Mouse (Mus musculus) hindbrain, embryonic 13.5 days (tissue): Measurements from ENCODE around the gene Stab2. TPM values are rescaled to one million over a fixed set of nuclear protein-coding genes. Genes with fewer than 3 reads are reported as not detected.

ENCODE experiments used
- ATAC-seq: fragments of 200-750 bp; cut with Nextera tagmentation; 2 replicates; pipeline ENCODE4 v1.8.0; 2017; ENCODE audit warnings: moderate TSS enrichment; ENCODE audit not compliant: low FRiP score
- H3K27ac ChIP-seq: fragments of 300-500 bp; sonication (generic); 2 replicates; pipeline ENCODE4 v1.5.1; 2015; ENCODE audit warnings: inconsistent platforms, mild to moderate bottlenecking, moderate library complexity
- H3K27me3 ChIP-seq: fragments of 300-500 bp; sonication (generic); 2 replicates; pipeline ENCODE4 v1.6.1; 2015; ENCODE audit warnings: mild to moderate bottlenecking, inconsistent platforms
- H3K36me3 ChIP-seq: fragments of 300-500 bp; sonication (generic); 2 replicates; pipeline ENCODE4 v1.6.1; 2015; ENCODE audit warnings: mild to moderate bottlenecking, inconsistent platforms
- H3K4me1 ChIP-seq: fragments of 300-500 bp; sonication (generic); replicated peaks from 2 replicates; pipeline ENCODE4 v1.6.1; 2015; ENCODE audit warnings: inconsistent platforms
- H3K4me2 ChIP-seq: fragments of 300-500 bp; sonication (generic); 2 replicates; pipeline ENCODE4 v1.6.1; 2015; ENCODE audit warnings: inconsistent platforms, mild to moderate bottlenecking, moderate library complexity
- H3K4me3 ChIP-seq: fragments of 300-500 bp; sonication (generic); 2 replicates; pipeline ENCODE4 v1.5.1; 2015; ENCODE audit warnings: mild to moderate bottlenecking, inconsistent platforms
- H3K9ac ChIP-seq: fragments of 300-500 bp; sonication (generic); 2 replicates; pipeline ENCODE4 v1.6.1; 2015; ENCODE audit warnings: mild to moderate bottlenecking, inconsistent platforms
- H3K9me3 ChIP-seq: fragments of 300-500 bp; sonication (generic); 2 replicates; pipeline ENCODE4 v1.6.1; 2016; ENCODE audit warnings: inconsistent platforms
- WGBS: fragments of 180-500 bp; shearing (Covaris S2); methylation state at CpG from one replicate; pipeline ENCODE4 v1.1.7; 2015; 5-methylcytosine and 5-hydroxymethylcytosine counted together
- polyA plus RNA-seq: library from polyadenylated mRNA; unstranded; fragments of >200 nt; fragmentation: Nextera tagmentation; extraction: Ambion mirVana; gene quantifications from 2 replicates; pipeline ENCODE4 v1.2.1, GENCODE M21; 2015

Stab2 gene
- polyA plus RNA-seq = 0.06 and 0.31 TPM in 2 replicates

- Histone ChIP-seq H3K4me1 (no peaks in the 10 kb centered on the region), H3K4me3 (no peak within 1 kb of the TSS), H3K27me3 (no peaks in the 10 kb centered on the region), H3K36me3 (no peaks in the 10 kb centered on the region), H3K27ac (no peak within 1 kb of the TSS), H3K4me2 (no peak within 1 kb of the TSS), H3K9me3 (no peaks in the 10 kb centered on the region), H3K9ac (no peak within 1 kb of the TSS)
- no peak for ATAC-seq
- 71% methylated on average over 8 of the region's 8 CpGs for whole genome bisulfite sequencing
Observed at GRCm38 (mm10) chr10:87007385-87008214, at the start of gene Stab2. Gene Stab2, minus strand, starts transcription at chr10:87008025.

- Histone ChIP-seq H3K4me2 (no peak overlapping the region), H3K9ac (no peak overlapping the region), H3K9me3 (no peaks in the 10 kb centered on the region), H3K4me1 (no peaks in the 10 kb centered on the region), H3K36me3 (no peaks in the 10 kb centered on the region), H3K27me3 (0 out of 2 replicates have a peak, but pooled peaks cover 11% of the 10 kb centered on the region), H3K4me3 (no peak overlapping the region), H3K27ac (no peak overlapping the region)
- 59% methylated on average over 4 of the region's 4 CpGs for WGBS
- no peak for ATAC-seq
Observed at GRCm38 (mm10) chr10:87051714-87052113, 43.9 kb upstream of the Stab2 start.

DNA sequence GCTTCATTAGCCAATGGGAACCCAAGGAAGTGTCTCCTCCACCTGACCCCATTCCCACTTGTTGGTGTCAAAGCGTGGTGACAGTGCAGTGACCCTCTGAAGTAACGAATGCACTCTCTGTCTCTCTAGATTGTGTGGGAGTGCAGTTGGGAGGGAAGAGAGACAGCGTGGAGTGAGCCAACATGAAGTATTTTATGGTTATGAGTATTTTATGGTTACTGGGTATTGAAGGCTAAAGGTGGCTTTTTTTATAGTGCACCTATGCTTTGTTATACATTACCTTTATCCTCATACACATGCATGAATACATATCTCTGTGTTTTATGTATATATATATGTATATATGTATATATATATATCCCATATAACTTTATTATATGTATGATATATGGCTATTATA, 41.4 kb upstream of the Stab2 start:
- Histone ChIP-seq H3K27ac (no peak overlapping the region), H3K27me3 (0 out of 2 replicates have a peak, but pooled peaks cover 8% of the 10 kb centered on the region), H3K4me3 (no peak overlapping the region), H3K36me3 (no peaks in the 10 kb centered on the region), H3K9me3 (no peaks in the 10 kb centered on the region), H3K9ac (no peak overlapping the region), H3K4me2 (no peak overlapping the region), H3K4me1 (0 out of 2 replicates have a peak, but pooled peaks cover 4% of the 10 kb centered on the region)
- 82% methylated on average over 3 of the region's 3 CpGs for WGBS
- no peak for ATAC-seq

- Histone ChIP-seq H3K9me3 (no peaks in the 10 kb centered on the region), H3K4me3 (no peak overlapping the region), H3K27ac (no peak overlapping the region), H3K27me3 (0 out of 2 replicates have a peak, but pooled peaks cover 3% of the 10 kb centered on the region), H3K9ac (no peak overlapping the region), H3K4me2 (no peak overlapping the region), H3K36me3 (no peaks in the 10 kb centered on the region), H3K4me1 (0 out of 2 replicates have a peak, but pooled peaks cover 4% of the 10 kb centered on the region)
- ATAC-seq = no peak
- 86% methylated on average over 10 of the region's 10 CpGs for WGBS
Observed at GRCm38 (mm10) chr10:87046931-87047468, 39.2 kb upstream of the Stab2 start.

GRCm38 (mm10) chr10:87046469-87046868, 38.6 kb upstream of the Stab2 start:
- Histone ChIP-seq H3K4me1 (peaks cover 4% of the 10 kb centered on the region; the same call in 1 of the 2 replicates), H3K4me3 (no peak overlapping the region), H3K4me2 (no peak overlapping the region), H3K27me3 (0 out of 2 replicates have a peak, but pooled peaks cover 3% of the 10 kb centered on the region), H3K9ac (no peak overlapping the region), H3K27ac (no peak overlapping the region), H3K9me3 (no peaks in the 10 kb centered on the region), H3K36me3 (no peaks in the 10 kb centered on the region)
- 11% methylated on average over 6 of the region's 6 CpGs for WGBS
- no peak for ATAC-seq

DNA sequence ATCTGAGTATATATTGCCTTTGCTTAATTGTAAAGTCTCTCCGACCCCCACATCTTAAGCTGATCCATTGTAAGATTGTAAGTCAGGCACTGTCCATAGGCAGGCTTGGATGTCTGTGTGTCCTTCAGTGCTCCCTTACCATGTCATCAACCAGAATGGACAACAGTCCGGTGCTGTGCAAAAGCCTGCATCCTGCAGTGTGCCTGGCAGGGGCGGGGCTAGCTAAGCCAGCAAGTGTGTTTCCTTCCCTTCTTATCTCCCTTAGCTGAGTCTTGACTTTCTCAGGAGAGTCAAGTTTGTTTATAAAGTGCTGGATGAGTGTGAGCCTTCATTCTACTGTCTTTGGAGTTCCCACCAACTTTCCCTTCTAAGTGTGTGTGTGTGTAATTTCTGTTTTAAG, 37.4 kb upstream of the Stab2 start:
- Histone ChIP-seq H3K27me3 (0 out of 2 replicates have a peak, but pooled peaks cover 3% of the 10 kb centered on the region), H3K9ac (no peak overlapping the region), H3K4me1 (peaks cover 10% of the 10 kb centered on the region), H3K36me3 (no peaks in the 10 kb centered on the region), H3K4me2 (no peak overlapping the region), H3K4me3 (no peak overlapping the region), H3K9me3 (no peaks in the 10 kb centered on the region), H3K27ac (no peak overlapping the region)
- no peak for ATAC-seq
- 80% methylated on average over 3 of the region's 3 CpGs for WGBS

DNA sequence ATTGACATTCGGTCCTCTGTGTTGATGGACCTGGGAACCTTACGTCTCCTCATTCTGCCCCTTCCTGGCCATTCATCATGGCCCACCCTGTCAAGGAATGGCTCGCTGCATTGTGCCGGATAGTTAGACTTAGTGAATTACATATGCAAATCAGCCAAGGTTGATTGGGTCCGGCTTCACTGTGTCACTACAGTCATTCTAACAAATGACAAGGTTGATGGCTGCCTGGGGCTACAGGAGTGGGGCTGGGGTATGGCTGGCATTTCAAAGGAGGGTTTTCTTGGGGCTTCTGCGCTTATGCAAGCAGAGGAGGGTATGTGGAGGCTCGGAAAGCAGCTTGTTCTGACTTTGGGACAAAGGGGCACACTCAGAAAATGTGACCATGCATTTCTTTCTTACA, 33.4 kb upstream of the Stab2 start:
- no peaks in the 10 kb centered on the region for H3K36me3 ChIP-seq
- WGBS = 41% methylated on average over 7 of the region's 7 CpGs
- no peak for ATAC-seq
- no peak overlapping the region for H3K4me3 ChIP-seq
- H3K27me3 ChIP-seq = no peaks in the 10 kb centered on the region
- H3K9me3 ChIP-seq = no peaks in the 10 kb centered on the region
- H3K4me1 ChIP-seq = peaks cover 17% of the 10 kb centered on the region
- H3K4me2 ChIP-seq = no peak overlapping the region
- H3K9ac ChIP-seq = no peak overlapping the region
- no peak overlapping the region for H3K27ac ChIP-seq

GRCm38 (mm10) chr10:87039800-87040199, 32.0 kb upstream of the Stab2 start:
- H3K4me2 ChIP-seq = no peak overlapping the region
- ATAC-seq = no peak
- H3K27me3 ChIP-seq = no peaks in the 10 kb centered on the region
- WGBS = 91% methylated on average over 3 of the region's 3 CpGs
- peaks cover 30% of the 10 kb centered on the region for H3K4me1 ChIP-seq
- H3K9ac ChIP-seq = no peak overlapping the region
- H3K4me3 ChIP-seq = no peak overlapping the region
- H3K36me3 ChIP-seq = no peaks in the 10 kb centered on the region
- H3K9me3 ChIP-seq = no peaks in the 10 kb centered on the region
- H3K27ac ChIP-seq = no peak overlapping the region

DNA sequence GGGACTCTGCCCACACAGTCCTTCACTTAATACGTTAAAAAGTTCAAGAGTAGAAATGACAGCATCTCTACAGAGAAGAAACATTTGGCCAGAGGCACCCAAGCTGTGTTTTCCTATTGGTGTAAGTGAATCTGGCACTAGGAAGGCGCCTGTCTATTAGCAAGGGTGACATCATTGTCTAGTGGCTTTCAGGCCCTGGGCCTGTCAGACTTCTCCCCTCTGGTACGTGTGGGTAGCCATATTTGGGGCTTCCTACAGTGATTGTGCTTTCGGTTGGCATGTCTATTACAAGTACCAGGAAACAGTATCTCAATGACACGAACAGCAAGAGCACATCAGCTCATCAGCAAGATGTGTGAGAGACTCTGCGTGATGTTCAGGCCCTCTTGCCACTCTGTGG, 31.5 kb upstream of the Stab2 start:
- Histone ChIP-seq H3K9me3 (no peaks in the 10 kb centered on the region), H3K4me3 (no peak overlapping the region), H3K4me1 (peaks cover 30% of the 10 kb centered on the region), H3K27me3 (no peaks in the 10 kb centered on the region), H3K36me3 (no peaks in the 10 kb centered on the region), H3K9ac (no peak overlapping the region), H3K27ac (no peak overlapping the region), H3K4me2 (no peak overlapping the region)
- no peak for ATAC-seq
- 88% methylated on average over 6 of the region's 6 CpGs for WGBS

DNA sequence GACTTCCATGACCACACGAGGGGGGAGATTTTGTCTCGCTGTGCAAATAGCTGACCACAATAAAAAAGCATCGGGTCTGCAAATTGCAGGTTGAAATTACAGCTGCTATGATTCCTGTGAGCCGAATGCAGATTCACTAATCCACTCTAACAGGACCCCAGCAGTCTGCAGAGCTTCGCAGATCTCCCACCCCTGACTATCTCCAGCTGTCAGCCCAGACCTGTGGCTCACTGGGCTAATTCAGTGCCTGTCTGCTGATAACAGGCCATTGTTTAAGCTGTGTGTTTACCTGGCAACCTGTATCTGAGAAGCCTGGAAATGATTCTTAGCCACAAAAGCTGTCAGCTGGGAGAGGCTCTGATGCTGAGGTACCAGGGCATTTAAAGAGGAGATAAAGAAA, 29.2 kb upstream of the Stab2 start:
- Histone ChIP-seq H3K9me3 (no peaks in the 10 kb centered on the region), H3K27ac (peak overlapping the region; percentile 56), H3K36me3 (no peaks in the 10 kb centered on the region), H3K4me2 (peak overlapping the region; percentile 48; the same call in 1 of the 2 replicates), H3K4me1 (peaks cover 30% of the 10 kb centered on the region), H3K4me3 (no peak overlapping the region), H3K27me3 (no peaks in the 10 kb centered on the region), H3K9ac (0 out of 2 replicates have a peak overlapping the region, but pooled peaks have one; percentile 4)
- WGBS = 22% methylated on average over 5 of the region's 5 CpGs
- ATAC-seq = no peak

DNA sequence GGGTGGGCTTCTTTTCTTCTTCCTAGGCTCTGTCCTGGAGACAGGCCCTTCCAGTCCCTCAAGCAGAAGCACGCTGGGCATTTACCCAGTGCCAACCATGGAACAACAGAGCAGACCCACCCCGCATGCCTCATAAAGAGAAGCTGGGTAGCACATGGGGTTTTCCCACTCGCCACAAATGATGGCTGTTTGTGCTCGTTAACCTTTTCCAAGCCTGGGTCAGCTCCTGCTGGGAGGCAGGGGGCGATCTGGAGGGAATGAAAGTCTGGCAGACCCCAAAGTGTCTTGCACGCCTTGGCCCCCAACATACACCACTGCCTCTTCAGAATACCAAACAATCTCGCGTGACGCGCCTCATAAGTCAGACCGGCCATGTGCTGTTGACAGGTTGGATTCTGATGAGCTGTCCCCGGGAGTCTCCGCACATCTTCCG, 28.5 kb upstream of the Stab2 start:
- Histone ChIP-seq H3K9me3 (no peaks in the 10 kb centered on the region), H3K4me2 (peak overlapping the region; percentile 48), H3K36me3 (no peaks in the 10 kb centered on the region), H3K27me3 (no peaks in the 10 kb centered on the region), H3K27ac (peak overlapping the region; percentile 31; the same call in 1 of the 2 replicates), H3K9ac (no peak overlapping the region), H3K4me3 (peak overlapping the region; percentile 4; the same call in 1 of the 2 replicates), H3K4me1 (peaks cover 28% of the 10 kb centered on the region)
- 10% methylated on average over 14 of the region's 14 CpGs for WGBS
- peak; percentile 81 for ATAC-seq

DNA sequence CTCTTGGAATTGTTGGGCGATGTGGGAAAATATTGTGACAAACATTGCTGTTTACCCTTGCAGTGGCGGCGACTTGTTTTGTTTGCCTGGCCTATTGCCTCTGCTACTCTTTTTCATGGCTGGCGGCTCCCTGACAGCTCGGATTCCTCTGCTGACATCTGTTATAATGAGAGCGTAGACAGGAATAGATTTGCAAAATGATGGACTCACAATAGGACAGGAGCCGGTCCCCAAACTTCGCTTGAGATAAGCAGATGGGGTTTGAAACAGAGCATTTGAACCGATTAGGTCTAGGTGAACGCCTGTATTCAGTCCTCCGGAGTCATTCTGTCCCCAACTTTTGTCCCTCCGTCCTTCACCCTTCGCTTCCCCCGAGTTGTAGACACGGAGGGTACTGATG, 28.0 kb upstream of the Stab2 start:
- H3K4me1 ChIP-seq = peaks cover 24% of the 10 kb centered on the region
- no peak overlapping the region for H3K9ac ChIP-seq
- H3K36me3 ChIP-seq = no peaks in the 10 kb centered on the region
- peak; percentile 58 for ATAC-seq
- 18% methylated on average over 15 of the region's 15 CpGs for WGBS
- no peaks in the 10 kb centered on the region for H3K9me3 ChIP-seq
- H3K4me2 ChIP-seq = peak overlapping the region; percentile 48
- peak overlapping the region; percentile 31; the same call in 1 of the 2 replicates for H3K27ac ChIP-seq
- H3K4me3 ChIP-seq = no peak overlapping the region
- no peaks in the 10 kb centered on the region for H3K27me3 ChIP-seq
